Mouse (Mus musculus) T-helper 1 cell (primary cell): ENCODE data around the gene Olfr1277.

Experiments used
- in situ Hi-C: fragments of 300-600 bp; cut with MboI, MseI; formaldehyde crosslinking; loops from one replicate; pipeline ENCODE4 v1.15.1; 2025; ENCODE audit warnings: high pct_unique_total_duplicates

Gene Olfr1277

GRCm38 (mm10) chr2:111274006-111274405 lies at the start of gene Olfr1277:
Gene Olfr1277, minus strand, starts transcription at chr2:111274106.
- in situ Hi-C loops: no loop called here

DNA sequence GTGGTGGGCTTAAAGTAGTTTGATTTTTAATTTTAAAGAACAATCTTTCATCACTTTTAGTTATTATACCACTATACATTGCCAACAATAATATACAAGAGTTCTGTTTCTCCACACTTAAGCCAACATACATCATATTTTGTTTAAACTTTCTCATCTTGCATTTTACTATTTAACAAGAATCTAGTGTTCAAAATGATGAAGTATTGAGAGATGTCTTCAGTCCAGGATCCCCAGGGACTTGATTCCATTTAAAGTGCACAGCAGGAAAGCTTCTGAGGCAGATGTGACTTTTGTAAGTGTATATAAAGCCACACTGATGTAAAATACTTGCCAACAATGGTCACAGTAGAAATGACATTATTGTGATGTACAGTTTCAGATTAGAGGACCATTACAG lies 39.8 kb upstream of the Olfr1277 start, which contains the start of gene Olfr1280:
Olfr1280 (plus strand) TSS at position 301 of the 400 bp plus-strand sequence.
- in situ Hi-C loops: no loop called here

DNA sequence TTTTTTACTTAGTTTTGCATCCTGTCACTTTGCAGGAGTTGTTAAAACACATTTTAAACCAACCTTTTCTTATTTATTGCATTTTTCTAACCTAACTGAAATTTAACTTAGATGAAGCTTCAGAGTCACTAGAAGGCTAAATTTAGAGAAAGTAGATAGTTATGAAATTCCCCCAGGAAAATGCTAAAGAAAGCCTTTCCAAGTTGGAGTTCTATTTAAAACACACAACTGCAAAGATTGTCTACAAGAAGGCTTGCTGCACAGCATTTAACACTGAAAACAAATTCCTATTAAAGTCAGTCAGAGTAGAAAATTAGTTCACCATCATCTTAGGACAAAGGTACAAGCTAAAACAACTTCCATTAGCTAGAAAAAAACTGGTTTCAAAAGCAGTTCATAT lies 26.5 kb upstream of the Olfr1277 start, which contains the start of gene Olfr1279:
Olfr1279 (plus strand) TSS at position 262 of the 400 bp plus-strand sequence.
- in situ Hi-C loops: no loop called here

GRCm38 (mm10) chr2:111298541-111298940 lies 24.6 kb upstream of the Olfr1277 start:
- in situ Hi-C loops: loop anchor here (10.0 kb wide), 1 partner anchor 1046 kb away; no protein-coding TSS in a partner anchor

DNA sequence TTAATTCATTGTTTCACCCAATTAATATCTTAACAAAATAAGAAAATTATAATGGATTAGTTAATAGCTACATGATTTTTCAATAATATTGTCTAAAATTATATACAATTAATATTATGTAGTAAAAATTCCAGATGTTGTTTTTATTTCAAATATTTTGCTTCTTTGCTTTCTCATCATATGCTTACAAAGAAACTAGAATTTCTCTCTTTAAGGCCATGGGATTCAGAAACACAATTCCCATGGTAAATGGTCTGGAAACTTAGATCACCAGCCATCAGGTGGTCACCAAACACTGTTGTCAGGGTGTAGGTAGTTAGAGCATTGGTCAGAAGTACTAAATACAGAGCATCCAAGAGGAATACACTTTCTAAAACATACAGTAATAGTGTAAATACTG lies 15.9 kb upstream of the Olfr1277 start, which contains the start of gene Olfr1278:
Olfr1278 (plus strand) TSS at position 301 of the 400 bp plus-strand sequence.
- in situ Hi-C loops: loop anchor here (10.0 kb wide), 1 partner anchor 1055 kb away; no protein-coding TSS in a partner anchor

DNA sequence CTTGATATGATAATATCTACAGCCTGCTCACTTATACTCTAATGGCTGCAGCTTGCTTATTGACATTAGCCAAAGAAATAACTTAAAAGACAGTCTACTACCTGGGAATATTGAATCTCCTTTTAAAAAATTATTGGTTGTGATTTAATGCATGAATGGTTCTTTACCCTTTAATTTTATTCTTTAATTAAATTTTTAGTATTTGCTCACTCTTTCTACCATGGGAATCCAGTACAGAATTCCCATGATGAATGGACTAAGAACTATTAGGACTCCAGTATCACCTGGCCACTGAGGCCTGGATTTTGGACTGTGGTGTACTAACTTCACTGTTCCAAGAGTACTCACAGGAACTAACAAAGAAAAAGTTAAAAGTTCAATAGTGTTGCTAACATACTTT lies 19.7 kb downstream of the Olfr1277 start, which contains the start of gene Olfr1276:
Olfr1276 (plus strand) TSS at position 301 of the 400 bp plus-strand sequence.
- in situ Hi-C loops: no loop called here

DNA sequence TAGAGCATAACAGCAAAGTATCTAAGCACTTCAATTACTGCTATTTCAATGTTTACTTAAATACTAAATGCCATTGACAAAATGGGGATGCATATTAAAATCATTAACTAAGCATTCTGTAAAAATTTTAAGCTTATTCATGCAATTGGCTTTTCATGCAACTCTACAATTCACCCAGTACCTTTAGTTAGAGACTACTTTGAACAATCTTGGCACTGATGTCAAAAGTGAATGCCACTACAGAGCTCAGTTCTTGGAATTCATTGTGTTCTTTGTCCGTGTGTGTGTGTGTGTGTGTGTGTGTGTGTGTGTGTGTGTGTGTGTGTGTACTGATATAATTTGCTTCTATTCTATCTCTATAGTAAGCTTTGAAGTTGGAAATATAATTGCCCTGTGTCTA lies 38.7 kb downstream of the Olfr1277 start, which contains the start of gene Olfr1275:
Olfr1275 (minus strand) TSS at position 101 of the 400 bp plus-strand sequence.
- in situ Hi-C loops: no loop called here

DNA sequence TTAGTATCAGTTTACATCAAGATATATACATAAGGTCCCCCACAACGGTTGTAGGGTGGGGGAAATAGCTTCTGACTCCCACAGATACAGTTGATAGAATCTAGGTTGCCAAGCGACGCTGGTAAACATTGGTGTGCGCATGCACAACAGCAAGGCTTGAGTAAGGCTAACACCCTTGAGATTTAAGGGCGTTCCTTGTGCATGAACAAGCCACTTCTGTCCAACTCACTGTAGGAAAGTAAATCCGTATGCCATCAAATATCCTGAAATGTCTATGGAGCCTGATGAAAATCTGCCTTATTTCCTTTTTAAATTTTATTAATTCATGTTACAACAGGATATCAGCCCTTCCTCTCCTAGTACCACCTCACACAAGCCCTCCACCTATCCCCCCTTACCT lies 44.4 kb downstream of the Olfr1277 start, which contains the start of gene 4930430A15Rik:
4930430A15Rik (minus strand) TSS at position 101 of the 400 bp plus-strand sequence.
- in situ Hi-C loops: no loop called here
